Mouse (Mus musculus): Measurements from ENCODE around the gene Vmn2r111. TPM values are rescaled to one million over a fixed set of nuclear protein-coding genes. Genes with fewer than 3 reads are reported as not detected.
"Not testable (repeated sequence)": the region's sequence is repeated elsewhere in the genome, so short reads cannot be mapped to it uniquely, and the experiment has no call there.

Gene Vmn2r111
- not detected in 2 replicates for polyA plus RNA-seq (2016; fragmentation: Nextera tagmentation; extraction: Ambion mirVana)

DNA sequence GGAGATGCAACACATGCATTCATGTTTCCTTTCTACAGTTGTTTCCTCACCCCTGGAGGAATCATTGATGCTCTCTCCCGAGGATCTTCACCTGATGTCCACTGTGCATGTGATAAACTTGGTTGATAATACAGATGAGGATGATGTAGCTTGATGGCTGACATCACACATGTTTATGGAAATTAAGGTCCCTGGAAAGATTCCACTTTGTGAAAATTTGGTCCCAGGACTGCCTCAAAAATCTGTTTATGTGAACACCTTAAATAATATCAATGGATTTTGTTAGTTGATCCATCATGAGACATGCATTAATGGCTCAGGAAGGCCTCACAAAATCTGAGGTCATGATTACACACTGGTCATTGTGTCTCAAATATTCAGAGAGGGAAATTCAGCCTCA lies at the start of gene Vmn2r111:
Vmn2r111 (minus strand) TSS at position 101 of the 400 bp plus-strand sequence.
- H3K4me1 ChIP-seq; H3K9me3 ChIP-seq (replicated peaks); DNase-seq (ENCODE audit: low spot score); H3K27me3 ChIP-seq (ENCODE audit: low read depth, poor library complexity, severe bottlenecking); H3K27ac ChIP-seq; H3K4me3 ChIP-seq; H3K36me3 ChIP-seq: not testable (repeated sequence)
- WGBS: 72% methylated on average over 1 of the region's 1 CpGs

DNA sequence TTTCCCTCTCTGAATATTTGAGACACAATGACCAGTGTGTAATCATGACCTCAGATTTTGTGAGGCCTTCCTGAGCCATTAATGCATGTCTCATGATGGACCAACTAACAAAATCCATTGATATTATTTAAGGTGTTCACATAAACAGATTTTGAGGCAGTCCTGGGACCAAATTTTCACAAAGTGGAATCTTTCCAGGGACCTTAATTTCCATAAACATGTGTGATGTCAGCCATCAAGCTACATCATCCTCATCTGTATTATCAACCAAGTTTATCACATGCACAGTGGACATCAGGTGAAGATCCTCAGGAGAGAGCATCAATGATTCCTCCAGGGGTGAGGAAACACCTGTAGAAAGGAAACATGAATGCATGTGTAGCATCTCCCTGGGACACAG lies 27.4 kb upstream of the Vmn2r111 start, which contains the start of gene Vmn2r112:
Vmn2r112 (plus strand) TSS at position 301 of the 400 bp plus-strand sequence.
- not testable (repeated sequence) for H3K27me3 ChIP-seq (ENCODE audit: low read depth, poor library complexity, severe bottlenecking); H3K9me3 ChIP-seq (replicated peaks); DNase-seq (ENCODE audit: low spot score); H3K27ac ChIP-seq; H3K36me3 ChIP-seq; H3K4me1 ChIP-seq; H3K4me3 ChIP-seq

DNA sequence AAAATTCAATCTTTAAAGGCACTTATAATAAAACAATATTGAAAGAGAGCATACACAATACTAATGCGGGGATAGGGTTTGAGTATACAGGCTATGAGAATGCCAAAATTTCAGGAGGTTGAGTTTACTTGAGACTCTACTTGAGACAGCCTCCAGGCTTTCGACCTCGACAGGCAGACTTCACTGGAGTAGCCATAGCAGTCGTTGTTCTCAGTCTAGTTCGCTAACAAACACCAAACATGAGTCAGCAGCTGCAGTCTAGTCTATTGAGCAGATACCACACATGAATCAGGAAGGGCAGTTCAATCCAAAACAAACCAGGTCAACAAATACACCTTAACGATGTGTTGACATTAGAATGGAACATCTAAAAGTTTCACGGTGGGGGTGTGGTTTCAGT lies 52.8 kb downstream of the Vmn2r111 start:
- 90% methylated on average over 7 of the region's 7 CpGs for WGBS
- H3K27ac ChIP-seq; H3K4me1 ChIP-seq; H3K27me3 ChIP-seq (ENCODE audit: low read depth, poor library complexity, severe bottlenecking); H3K9me3 ChIP-seq (replicated peaks); DNase-seq (ENCODE audit: low spot score); H3K36me3 ChIP-seq; H3K4me3 ChIP-seq: not testable (repeated sequence)

DNA sequence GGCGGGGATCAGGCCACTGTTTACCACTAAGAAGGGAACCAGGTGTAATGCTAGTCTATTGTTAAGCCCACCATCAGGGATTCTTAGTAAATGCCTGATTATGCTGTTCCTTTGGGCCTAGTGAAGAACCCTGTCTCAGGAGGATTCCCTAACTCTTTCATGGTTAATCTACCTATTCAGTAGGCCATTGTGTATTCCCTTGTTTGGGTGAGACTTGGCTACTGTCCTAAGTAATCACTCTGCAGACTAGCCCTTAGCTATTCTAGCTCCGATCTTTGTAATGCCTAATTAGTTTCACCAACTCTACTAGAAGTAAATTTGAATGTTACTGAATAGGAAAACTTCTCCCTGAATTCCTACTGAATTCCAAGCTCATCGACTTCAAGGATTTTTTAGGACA lies 53.2 kb downstream of the Vmn2r111 start:
- H3K4me1 ChIP-seq; DNase-seq (ENCODE audit: low spot score); H3K27ac ChIP-seq; H3K27me3 ChIP-seq (ENCODE audit: low read depth, poor library complexity, severe bottlenecking); H3K4me3 ChIP-seq; H3K36me3 ChIP-seq; H3K9me3 ChIP-seq (replicated peaks): not testable (repeated sequence)
- whole genome bisulfite sequencing: 86% methylated on average over 3 of the region's 3 CpGs

DNA sequence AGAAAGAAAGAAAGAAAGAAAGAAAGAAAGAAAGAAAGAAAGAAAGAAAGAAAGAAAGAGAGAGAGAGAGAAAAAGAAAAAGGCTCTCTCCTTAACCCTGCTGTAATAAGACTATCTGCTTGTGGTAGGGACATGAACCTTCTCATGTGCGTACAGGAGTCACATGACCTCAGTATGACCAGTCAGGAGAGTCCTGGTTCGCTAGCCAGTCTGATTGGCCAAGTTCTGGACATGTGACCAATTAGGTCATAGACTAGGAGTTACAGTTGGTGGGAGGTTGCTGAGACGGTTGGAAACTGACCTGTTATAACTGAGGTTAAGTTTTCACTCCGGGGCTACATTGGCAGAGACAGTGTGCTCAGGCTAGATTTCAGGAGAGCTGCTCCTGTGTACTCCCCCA lies 76.2 kb downstream of the Vmn2r111 start:
- WGBS: 85% methylated on average over 4 of the region's 4 CpGs
- no peaks in the 10 kb centered on the region for H3K4me1 ChIP-seq
- no peak for DNase-seq (ENCODE audit: low spot score)
- no peaks in the 10 kb centered on the region for H3K27me3 ChIP-seq (ENCODE audit: low read depth, poor library complexity, severe bottlenecking)
- no peaks in the 10 kb centered on the region for H3K36me3 ChIP-seq
- no peak overlapping the region for H3K4me3 ChIP-seq
- no peaks in the 10 kb centered on the region for H3K9me3 ChIP-seq (replicated peaks)
- no peak overlapping the region for H3K27ac ChIP-seq

Other genes starting within 250 kb of the Vmn2r111 start
- 13.0 and 14.2 TPM in 2 replicates for gene Zfp944, start 212.1 kb downstream of the Vmn2r111 start, polyA plus RNA-seq (2016; fragmentation: Nextera tagmentation; extraction: Ambion mirVana)
- 5.4 and 6.8 TPM in 2 replicates for gene Zfp758, start 212.0 kb downstream of the Vmn2r111 start, polyA plus RNA-seq (2016; fragmentation: Nextera tagmentation; extraction: Ambion mirVana)
- gene Zfp946, start 149.3 kb downstream of the Vmn2r111 start, polyA plus RNA-seq (2016; fragmentation: Nextera tagmentation; extraction: Ambion mirVana): 19.0 and 23.7 TPM in 2 replicates
- gene Vmn2r112, start 27.5 kb upstream of the Vmn2r111 start, polyA plus RNA-seq (2016; fragmentation: Nextera tagmentation; extraction: Ambion mirVana): not detected in 2 replicates

All from limb, embryonic 10.5 days (tissue).